Mouse (Mus musculus) cerebellum, adult 9-10 months (tissue): ENCODE measurements around the gene Tbc1d17.
A peak's percentile ranks its signal among the peaks of the same experiment; 100 is the strongest.

ENCODE experiments used
- DNase-seq: peaks from one replicate; pipeline ENCODE4 v3.0.0; 2022

The Tbc1d17 gene

GRCm38 (mm10) chr7:44821666-44822448 is 27.0 kb downstream of the Tbc1d17 start:
- no peak for DNase-seq

GRCm38 (mm10) chr7:44820525-44820924 is 28.4 kb downstream of the Tbc1d17 start:
- DNase-seq, result no peak

GRCm38 (mm10) chr7:44819863-44820262 is 29.0 kb downstream of the Tbc1d17 start:
- DNase-seq, result peak; percentile 15

- peak; percentile 15 for DNase-seq
Measured at GRCm38 (mm10) chr7:44819391-44819790, 29.5 kb downstream of the Tbc1d17 start.

- DNase-seq, result peak; percentile 53
Measured at GRCm38 (mm10) chr7:44818751-44819235, 30.1 kb downstream of the Tbc1d17 start.

- DNase-seq, result peak; percentile 37
Measured at GRCm38 (mm10) chr7:44818164-44818563, 30.7 kb downstream of the Tbc1d17 start.

GRCm38 (mm10) chr7:44817441-44817840 is 31.4 kb downstream of the Tbc1d17 start:
- DNase-seq, result no peak

- no peak for DNase-seq
Measured at GRCm38 (mm10) chr7:44816470-44817021, 32.3 kb downstream of the Tbc1d17 start, which contains the start of gene Atf5. Gene Atf5 (minus strand): TSS chr7:44816658.

- peak; percentile 97 for DNase-seq
Measured at GRCm38 (mm10) chr7:44815721-44816469, 33.0 kb downstream of the Tbc1d17 start, which contains the start of the genes Nup62 and Il4i1. Gene Nup62 (plus strand): TSS chr7:44816088. Gene Il4i1 (plus strand): TSS chr7:44816387.

GRCm38 (mm10) chr7:44814952-44815553 is 33.8 kb downstream of the Tbc1d17 start:
- DNase-seq, result peak; percentile 59

- DNase-seq, result peak; percentile 40
Measured at GRCm38 (mm10) chr7:44814423-44814822, 34.5 kb downstream of the Tbc1d17 start.

- DNase-seq, result no peak
Measured at GRCm38 (mm10) chr7:44813985-44814384, 34.9 kb downstream of the Tbc1d17 start.

- DNase-seq, result peak; percentile 19
Measured at GRCm38 (mm10) chr7:44812651-44813325, 36.1 kb downstream of the Tbc1d17 start.

GRCm38 (mm10) chr7:44810819-44811557 is 37.9 kb downstream of the Tbc1d17 start:
- peak; percentile 11 for DNase-seq

- DNase-seq, result no peak
Measured at GRCm38 (mm10) chr7:44810365-44810764, 38.5 kb downstream of the Tbc1d17 start.

GRCm38 (mm10) chr7:44809466-44809865 is 39.4 kb downstream of the Tbc1d17 start:
- DNase-seq, result no peak

- no peak for DNase-seq
Measured at GRCm38 (mm10) chr7:44808927-44809326, 40.0 kb downstream of the Tbc1d17 start.

GRCm38 (mm10) chr7:44792781-44793180 is 56.1 kb downstream of the Tbc1d17 start:
- no peak for DNase-seq

- no peak for DNase-seq
Measured at GRCm38 (mm10) chr7:44790066-44790465, 58.8 kb downstream of the Tbc1d17 start.

GRCm38 (mm10) chr7:44789531-44789930 is 59.3 kb downstream of the Tbc1d17 start:
- no peak for DNase-seq
